Mouse (Mus musculus) hindbrain, embryonic 16.5 days (tissue): ENCODE measurements around the gene Rab3a. TPM values are rescaled to one million over a fixed set of nuclear protein-coding genes. Genes with fewer than 3 reads are reported as not detected.

Experiments used
- ATAC-seq: fragments of 200-750 bp; cut with Nextera tagmentation; 2 replicates; pipeline ENCODE4 v1.8.0; 2017; ENCODE audit warnings: moderate TSS enrichment, moderate library complexity
- H3K27ac ChIP-seq: fragments of 300-500 bp; sonication (generic); 2 replicates; pipeline ENCODE4 v1.5.1; 2014; ENCODE audit warnings: low read depth, mild to moderate bottlenecking, control low read depth, low read length, moderate library complexity
- H3K27me3 ChIP-seq: fragments of 300-500 bp; sonication (generic); replicated peaks from 2 replicates; pipeline ENCODE4 v1.6.1; 2014; ENCODE audit warnings: low read length; ENCODE audit not compliant: control insufficient read depth, insufficient read depth
- H3K36me3 ChIP-seq: fragments of 300-500 bp; sonication (generic); 2 replicates; pipeline ENCODE4 v1.6.1; 2014; ENCODE audit warnings: mild to moderate bottlenecking, low read length, moderate library complexity, mixed read lengths; ENCODE audit not compliant: control insufficient read depth, insufficient read depth
- H3K4me1 ChIP-seq: fragments of 300-500 bp; sonication (generic); 2 replicates; pipeline ENCODE4 v1.6.1; 2014; ENCODE audit warnings: low read depth, low read length; ENCODE audit not compliant: control insufficient read depth, insufficient read depth
- H3K4me2 ChIP-seq: fragments of 300-500 bp; sonication (generic); 2 replicates; pipeline ENCODE4 v1.6.1; 2014; ENCODE audit warnings: mild to moderate bottlenecking, low read length, control low read depth, moderate library complexity
- H3K4me3 ChIP-seq: fragments of 300-500 bp; sonication (generic); 2 replicates; pipeline ENCODE4 v1.5.1; 2014; ENCODE audit warnings: mild to moderate bottlenecking, low read length, control low read depth, moderate library complexity
- H3K9ac ChIP-seq: fragments of 300-500 bp; sonication (generic); 2 replicates; pipeline ENCODE4 v1.6.1; 2014; ENCODE audit warnings: low read depth, mild to moderate bottlenecking, control low read depth, low read length, moderate library complexity
- H3K9me3 ChIP-seq: fragments of 300-500 bp; sonication (generic); 2 replicates; pipeline ENCODE4 v1.6.1; 2014; ENCODE audit warnings: mild to moderate bottlenecking, low read length, moderate library complexity; ENCODE audit not compliant: control insufficient read depth
- WGBS: fragments of 180-500 bp; shearing (Covaris S2); extraction: QIAGEN DNeasy Blood & Tissue Kit; methylation state at CpG from one replicate; pipeline ENCODE4 v1.1.7; 2014; 5-methylcytosine and 5-hydroxymethylcytosine counted together
- polyA plus RNA-seq: library from polyadenylated mRNA; unstranded; fragments of >200 nt; fragmentation: Nextera tagmentation; extraction: Ambion mirVana; gene quantifications from 2 replicates; pipeline ENCODE4 v1.2.1, GENCODE M21; 2015

The Rab3a gene
- polyA plus RNA-seq, 1 experiment from 2014 or later = 635 TPM

DNA sequence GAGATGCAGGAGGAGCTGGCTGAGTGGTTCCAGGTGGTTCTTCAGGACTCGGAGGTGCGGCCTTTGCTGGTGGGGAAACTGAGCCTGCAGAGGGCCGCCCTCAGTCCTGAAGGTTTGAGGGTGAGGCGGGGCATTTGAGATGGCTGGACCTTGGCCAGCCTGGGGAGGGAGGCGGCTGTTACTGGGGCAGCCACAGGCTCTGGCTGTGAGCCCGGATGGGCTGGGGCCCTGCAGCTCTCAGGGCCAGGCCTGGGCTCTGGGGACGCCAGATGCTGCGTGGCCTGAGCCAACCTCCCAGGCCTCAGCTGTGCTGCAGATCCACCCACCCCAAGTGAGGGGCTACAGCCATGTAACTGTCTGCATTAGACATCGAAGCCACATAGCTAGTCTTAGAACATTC lies 19.4 kb downstream of the Rab3a start:
- no peaks in the 10 kb centered on the region for H3K9me3 ChIP-seq
- H3K9ac ChIP-seq = peak overlapping the region; percentile 38; the same call in 1 of the 2 replicates
- H3K27ac ChIP-seq = peak overlapping the region; percentile 68
- ATAC-seq = no peak; the same call in 1 of the 2 replicates
- H3K4me2 ChIP-seq = peak overlapping the region; percentile 27; the same call in 1 of the 2 replicates
- H3K4me3 ChIP-seq = no peak overlapping the region
- peaks cover 45% of the 10 kb centered on the region for H3K4me1 ChIP-seq
- no peaks in the 10 kb centered on the region for H3K27me3 ChIP-seq
- 37% methylated on average over 9 of the region's 9 CpGs for WGBS
- peaks cover 34% of the 10 kb centered on the region for H3K36me3 ChIP-seq

DNA sequence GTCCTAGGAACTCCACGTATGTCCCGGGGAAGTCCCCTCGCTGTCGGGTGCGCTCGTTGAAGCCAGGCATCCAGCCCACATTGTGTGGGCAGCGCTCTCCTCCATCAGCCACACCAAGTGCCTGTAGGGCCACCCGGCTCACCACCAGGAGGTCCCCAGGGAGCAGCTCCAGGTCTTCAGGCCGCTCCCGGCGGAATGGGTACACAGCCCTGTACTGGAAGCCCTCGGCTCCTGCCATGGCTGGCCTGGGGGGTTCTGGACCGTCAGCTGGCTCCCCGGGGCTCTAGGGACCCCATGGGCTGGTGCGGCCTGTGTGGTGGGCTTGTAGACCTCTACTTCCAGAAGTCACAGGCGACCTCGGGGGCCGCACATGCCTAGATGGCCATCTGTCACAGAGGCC lies 20.3 kb downstream of the Rab3a start:
- Histone ChIP-seq H3K4me2 (no peak overlapping the region), H3K4me3 (no peak overlapping the region), H3K4me1 (peaks cover 45% of the 10 kb centered on the region), H3K36me3 (peaks cover 38% of the 10 kb centered on the region), H3K27ac (no peak overlapping the region), H3K27me3 (no peaks in the 10 kb centered on the region), H3K9ac (no peak overlapping the region), H3K9me3 (no peaks in the 10 kb centered on the region)
- WGBS = 94% methylated on average over 18 of the region's 18 CpGs
- no peak for ATAC-seq

DNA sequence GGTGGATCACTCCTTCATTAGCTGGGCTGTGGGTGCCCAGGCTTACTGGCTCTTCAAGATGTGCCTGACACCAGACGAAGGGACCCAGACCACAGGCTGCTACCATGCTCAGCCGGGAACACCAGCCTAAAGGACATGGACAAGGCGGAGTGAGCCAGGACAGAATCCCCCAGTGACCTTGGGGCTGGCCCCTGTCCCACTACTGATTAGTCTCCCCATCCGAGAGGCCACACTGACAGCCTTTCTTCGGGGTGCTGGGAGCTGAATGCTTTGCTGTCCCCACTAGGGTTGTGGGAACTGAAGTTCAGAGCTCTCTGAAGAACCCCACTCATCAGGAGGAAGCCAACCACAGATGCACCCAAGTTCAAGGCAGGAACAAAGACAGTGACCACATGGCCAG lies 20.7 kb downstream of the Rab3a start:
- Histone ChIP-seq H3K27me3 (no peaks in the 10 kb centered on the region), H3K9ac (peak overlapping the region; percentile 89), H3K36me3 (peaks cover 37% of the 10 kb centered on the region), H3K4me3 (peak overlapping the region; percentile 68), H3K4me2 (peak overlapping the region; percentile 73), H3K9me3 (no peaks in the 10 kb centered on the region), H3K27ac (no peak overlapping the region), H3K4me1 (peaks cover 45% of the 10 kb centered on the region)
- no peak for ATAC-seq
- WGBS = 85% methylated on average over 5 of the region's 5 CpGs

DNA sequence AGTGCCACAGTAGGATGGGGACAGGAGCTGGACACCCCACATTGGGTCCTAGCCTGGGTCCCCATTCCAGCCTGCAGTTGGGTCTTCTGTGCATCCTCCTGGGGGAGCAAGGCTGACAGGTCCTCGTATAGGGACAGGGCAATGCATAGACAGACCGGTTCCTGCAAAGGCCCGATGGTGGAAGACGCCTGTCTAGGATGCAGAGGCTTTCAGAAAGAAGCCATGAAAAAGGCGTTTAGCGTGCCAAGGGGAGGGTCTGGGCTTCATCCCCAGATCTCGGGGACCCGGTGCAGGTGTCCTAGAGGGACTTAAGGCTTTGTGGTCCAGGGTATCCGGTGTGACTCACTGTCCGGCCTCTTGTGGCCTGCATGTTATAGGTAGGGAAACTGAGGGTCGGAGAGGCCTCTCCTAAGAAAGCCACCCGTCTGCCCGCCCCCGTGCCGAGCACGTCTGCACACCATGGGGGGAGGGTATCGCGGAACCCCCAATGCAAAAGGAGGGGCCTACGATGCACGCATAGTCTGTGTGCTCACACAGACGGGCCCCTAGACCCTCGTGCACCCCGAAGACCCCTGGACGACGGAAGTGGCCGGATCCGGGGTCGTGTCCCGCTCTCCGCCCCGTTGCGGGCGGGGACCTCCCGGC lies 21.5 kb downstream of the Rab3a start:
- ATAC-seq = no peak
- peak overlapping the region; percentile 89 for H3K9ac ChIP-seq
- 2% methylated on average over 30 of the region's 34 CpGs for WGBS
- H3K27me3 ChIP-seq = no peaks in the 10 kb centered on the region
- H3K4me2 ChIP-seq = peak overlapping the region; percentile 73
- peak overlapping the region; percentile 69 for H3K27ac ChIP-seq
- peak overlapping the region; percentile 68 for H3K4me3 ChIP-seq
- peaks cover 45% of the 10 kb centered on the region for H3K4me1 ChIP-seq
- H3K36me3 ChIP-seq = peaks cover 38% of the 10 kb centered on the region
- H3K9me3 ChIP-seq = no peaks in the 10 kb centered on the region

DNA sequence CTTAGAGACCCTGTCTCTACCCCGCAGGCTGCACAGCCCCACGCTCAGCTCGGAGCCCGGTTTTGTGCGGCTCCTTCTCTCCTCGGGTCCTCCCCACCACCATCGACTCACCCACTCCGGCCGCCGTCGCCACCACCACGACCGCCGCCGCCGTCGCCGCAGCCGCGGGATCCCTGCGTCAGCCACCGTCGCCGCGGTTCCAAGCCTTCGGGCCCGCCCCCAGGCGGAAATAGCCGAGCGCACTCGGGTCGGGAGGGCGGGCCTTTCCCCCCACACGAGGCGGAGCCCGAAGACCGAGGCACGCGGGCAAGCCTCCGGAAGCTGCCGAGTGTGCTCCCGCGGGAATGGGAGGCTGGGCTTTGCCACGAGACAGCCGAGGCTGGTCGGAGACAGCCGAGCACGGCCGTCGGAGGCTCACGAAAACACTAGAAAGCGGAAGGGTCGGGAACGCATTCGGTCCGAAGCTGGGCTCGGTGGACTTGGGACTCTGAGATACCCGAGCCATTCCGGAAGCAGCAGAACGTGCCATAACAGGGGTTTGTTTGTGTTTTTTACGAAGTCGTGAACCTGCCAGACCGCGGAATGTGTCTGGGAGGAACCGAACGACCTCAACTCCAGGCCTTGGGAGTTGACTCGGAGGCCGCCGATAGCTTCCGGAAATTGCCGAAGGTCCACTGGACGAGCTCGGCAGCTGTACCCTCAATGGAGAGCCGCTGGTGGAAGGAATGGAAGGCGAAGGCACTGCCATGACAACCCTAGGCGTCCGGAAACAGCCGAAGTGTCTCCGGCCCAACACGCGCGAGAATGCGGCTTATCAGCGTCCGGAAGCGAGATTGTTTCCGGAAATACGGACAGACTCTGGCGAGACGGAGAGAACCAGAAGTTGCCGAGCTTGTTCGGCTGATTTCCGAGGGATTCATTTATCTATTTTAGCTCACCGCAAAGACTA lies 22.3 kb downstream of the Rab3a start, which contains the start of gene Pik3r2:
Gene Pik3r2 (minus strand): TSS at position 218 of the 949 bp plus-strand sequence.
- Histone ChIP-seq H3K27ac (peak within 1 kb of the TSS; percentile 96), H3K4me3 (peak within 1 kb of the TSS; percentile 68), H3K9ac (peak within 1 kb of the TSS; percentile 89), H3K4me2 (peak within 1 kb of the TSS; percentile 91), H3K36me3 (peaks cover 36% of the 10 kb centered on the region), H3K4me1 (peaks cover 45% of the 10 kb centered on the region), H3K9me3 (no peaks in the 10 kb centered on the region), H3K27me3 (no peaks in the 10 kb centered on the region)
- under 1% methylated on average over 91 of the region's 94 CpGs for WGBS
- peak; percentile 94 for ATAC-seq

DNA sequence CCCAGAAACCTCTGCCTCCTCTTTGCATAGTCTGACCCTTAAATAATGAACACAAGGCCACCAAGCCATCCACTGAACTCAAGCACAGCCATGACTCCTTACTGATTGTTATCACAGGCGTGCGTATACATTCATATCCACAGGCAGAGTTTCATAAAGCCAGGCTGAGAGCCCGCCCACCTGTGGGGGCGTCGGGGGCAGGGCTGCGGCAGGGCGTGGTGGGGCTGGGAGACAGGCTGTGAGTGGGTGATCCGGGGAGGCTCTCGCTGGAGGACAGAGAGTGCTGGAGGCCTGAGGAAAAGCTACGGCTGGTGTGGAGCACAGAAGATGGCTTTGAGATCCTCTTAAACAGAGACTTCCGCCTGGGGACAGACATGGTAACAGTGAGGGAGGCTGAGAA lies 25.6 kb downstream of the Rab3a start:
- Histone ChIP-seq H3K9ac (no peak overlapping the region), H3K4me3 (no peak overlapping the region), H3K36me3 (peaks cover 44% of the 10 kb centered on the region), H3K9me3 (no peaks in the 10 kb centered on the region), H3K4me2 (no peak overlapping the region), H3K27ac (no peak overlapping the region), H3K27me3 (no peaks in the 10 kb centered on the region), H3K4me1 (peaks cover 17% of the 10 kb centered on the region)
- 84% methylated on average over 11 of the region's 11 CpGs for whole genome bisulfite sequencing
- ATAC-seq = no peak

DNA sequence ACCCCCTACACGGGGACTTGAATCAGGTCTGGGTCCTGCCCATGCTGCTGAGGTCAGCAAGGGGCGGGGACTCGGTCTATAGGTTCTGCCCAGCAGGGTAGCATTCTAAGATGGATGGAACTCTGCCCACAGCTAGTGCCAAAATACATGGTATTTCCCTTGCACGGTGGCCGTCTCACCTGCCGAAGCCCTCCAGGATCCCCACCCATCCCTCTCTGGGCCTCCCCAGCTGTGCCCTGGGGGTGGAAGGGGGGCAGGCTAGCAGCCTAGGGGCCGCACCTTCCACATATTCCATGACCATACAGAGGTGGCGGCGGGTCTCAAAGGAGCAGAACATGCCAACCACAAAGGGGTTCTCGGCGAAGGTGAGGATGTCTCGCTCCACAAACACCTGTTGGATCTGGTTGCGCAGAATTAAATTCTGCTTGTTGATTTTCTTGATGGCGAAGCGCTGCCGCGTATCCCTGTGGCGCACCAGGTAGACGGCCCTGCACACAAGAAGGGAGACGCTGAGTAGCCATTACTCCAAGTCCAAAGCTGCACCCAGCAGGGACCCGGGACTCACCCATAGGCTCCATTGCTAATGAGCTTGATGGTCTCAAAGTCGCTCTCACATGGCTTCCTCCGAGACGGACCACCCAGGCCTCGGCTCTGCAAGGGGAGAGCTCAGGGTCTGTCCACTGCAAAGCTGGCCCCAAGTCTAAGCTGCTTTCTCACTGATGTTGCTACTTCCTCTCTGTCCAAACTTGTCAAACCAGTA lies 32.0 kb downstream of the Rab3a start:
- Histone ChIP-seq H3K27ac (no peak overlapping the region), H3K27me3 (no peaks in the 10 kb centered on the region), H3K4me3 (no peak overlapping the region), H3K4me2 (no peak overlapping the region), H3K4me1 (peaks cover 10% of the 10 kb centered on the region), H3K36me3 (peaks cover 42% of the 10 kb centered on the region), H3K9ac (no peak overlapping the region), H3K9me3 (no peaks in the 10 kb centered on the region)
- 91% methylated on average over 25 of the region's 25 CpGs for WGBS
- no peak for ATAC-seq

DNA sequence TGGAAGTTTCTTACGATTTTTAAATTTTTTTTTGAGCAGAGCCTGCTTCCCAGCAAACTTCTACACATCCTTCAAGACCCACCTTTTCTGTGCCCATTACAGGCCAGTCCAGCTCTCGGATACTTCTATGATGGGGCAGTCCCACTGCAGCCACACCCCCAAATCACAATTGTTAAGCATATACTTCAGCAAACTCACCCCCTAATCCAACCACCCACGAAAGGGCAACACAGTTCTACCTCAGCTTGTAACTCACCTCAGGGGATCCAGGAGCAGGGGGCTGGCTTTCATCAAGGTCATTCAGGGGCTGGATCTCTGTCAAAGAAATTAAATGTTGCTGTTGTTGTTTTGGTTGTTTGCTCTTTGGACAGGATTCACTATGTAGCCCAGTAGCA lies 32.6 kb downstream of the Rab3a start:
- no peak overlapping the region for H3K9ac ChIP-seq
- H3K27me3 ChIP-seq = no peaks in the 10 kb centered on the region
- no peaks in the 10 kb centered on the region for H3K9me3 ChIP-seq
- H3K4me2 ChIP-seq = no peak overlapping the region
- 93% methylated on average over 3 of the region's 3 CpGs for WGBS
- no peak overlapping the region for H3K27ac ChIP-seq
- H3K4me1 ChIP-seq = peaks cover 12% of the 10 kb centered on the region
- no peak for ATAC-seq
- H3K4me3 ChIP-seq = no peak overlapping the region
- peaks cover 38% of the 10 kb centered on the region for H3K36me3 ChIP-seq
